Mouse (Mus musculus) induced T-regulatory cell, adult 2 months (primary cell): ENCODE data around the gene Gm20388.

Source experiments
- DNase-seq: peaks from one replicate; pipeline ENCODE4 v3.0.0-alpha.2; 2012; ENCODE audit warnings: low read depth

Gm20388 gene

DNA sequence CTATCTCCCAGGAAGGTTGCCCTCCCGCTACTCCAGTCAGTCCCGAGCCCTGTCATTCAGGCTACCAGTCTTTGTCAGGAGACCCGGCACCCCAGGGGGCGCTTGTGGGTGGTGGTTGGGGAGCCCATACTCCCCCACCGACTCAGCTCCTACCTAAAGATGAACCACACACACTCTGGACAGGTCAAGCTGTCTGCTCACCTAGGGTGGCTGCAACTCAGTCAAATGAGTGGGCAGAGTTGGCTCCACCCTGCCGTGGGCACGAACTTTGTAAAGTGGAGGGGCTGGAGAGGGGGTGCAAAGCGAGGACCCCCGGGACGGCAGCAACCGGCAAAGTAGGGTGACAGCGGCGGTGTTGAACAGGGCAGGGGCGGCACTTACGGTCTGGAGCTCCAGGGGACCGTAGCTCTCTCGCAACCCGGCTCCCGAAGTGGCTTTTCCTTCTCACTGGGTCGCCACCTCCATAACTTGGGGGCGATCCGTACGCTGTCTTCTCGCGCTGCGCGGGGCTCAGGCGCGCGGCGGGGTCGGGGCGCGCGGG, 2766.9 kb downstream of the Gm20388 start:
- peak; percentile 26 for DNase-seq

DNA sequence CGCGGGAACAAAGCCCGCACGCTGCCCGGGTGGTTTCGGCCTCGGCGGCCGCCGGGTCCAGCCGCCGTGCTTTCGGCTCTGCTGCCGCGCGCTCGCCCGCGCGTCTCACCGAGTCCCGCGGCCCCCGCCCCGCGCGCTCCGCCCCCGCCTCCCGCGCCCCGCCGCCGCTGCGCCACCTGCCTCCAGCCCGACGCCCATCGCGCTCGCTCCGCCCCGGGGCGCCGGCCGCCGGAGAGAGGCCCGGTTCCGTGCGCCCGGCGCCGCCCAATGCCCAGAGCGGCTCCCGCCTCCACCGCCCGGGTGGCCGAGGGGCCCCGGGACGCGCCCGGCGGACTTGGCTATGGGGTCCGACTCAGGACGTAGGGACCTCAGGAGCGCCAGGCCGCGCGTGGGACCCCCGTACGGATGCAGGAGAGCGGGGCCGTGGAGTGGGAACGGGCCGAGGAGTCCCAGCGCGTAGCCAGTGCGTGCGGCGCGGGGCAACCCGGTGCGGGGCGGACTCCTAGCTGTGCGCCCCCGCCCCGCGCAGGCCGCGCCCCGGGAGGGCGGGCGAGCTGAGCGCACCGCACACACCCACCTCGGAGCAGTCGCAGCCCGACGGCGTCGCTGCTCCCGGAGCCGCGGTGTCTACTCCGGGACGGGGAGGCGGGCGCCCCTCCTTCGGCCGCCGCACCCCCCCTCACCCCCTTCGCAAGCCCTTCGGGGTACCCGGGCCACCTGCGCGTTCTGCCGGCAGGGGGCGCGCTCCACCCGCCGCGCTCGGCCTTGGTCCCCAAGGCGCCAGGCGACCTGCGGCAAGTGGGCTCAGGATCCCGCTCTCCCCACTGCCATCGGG, 2767.6 kb downstream of the Gm20388 start:
- DNase-seq = peak; percentile 76

DNA sequence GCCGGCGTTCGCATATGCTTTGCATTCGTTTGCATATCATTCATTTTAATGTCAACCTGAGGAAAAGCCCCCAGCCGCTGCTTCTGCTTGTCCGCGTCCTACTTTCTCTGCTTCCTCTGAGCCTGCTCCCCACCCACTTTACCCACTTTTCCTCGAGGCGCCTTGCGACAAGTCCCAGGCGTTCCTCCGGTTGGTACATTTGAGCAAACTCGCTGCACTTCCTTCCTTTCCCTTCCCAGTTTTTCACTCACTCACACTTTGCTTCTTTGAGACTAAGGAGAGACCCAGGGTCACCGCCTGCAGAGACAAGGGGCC, 2768.2 kb downstream of the Gm20388 start:
- no peak for DNase-seq

DNA sequence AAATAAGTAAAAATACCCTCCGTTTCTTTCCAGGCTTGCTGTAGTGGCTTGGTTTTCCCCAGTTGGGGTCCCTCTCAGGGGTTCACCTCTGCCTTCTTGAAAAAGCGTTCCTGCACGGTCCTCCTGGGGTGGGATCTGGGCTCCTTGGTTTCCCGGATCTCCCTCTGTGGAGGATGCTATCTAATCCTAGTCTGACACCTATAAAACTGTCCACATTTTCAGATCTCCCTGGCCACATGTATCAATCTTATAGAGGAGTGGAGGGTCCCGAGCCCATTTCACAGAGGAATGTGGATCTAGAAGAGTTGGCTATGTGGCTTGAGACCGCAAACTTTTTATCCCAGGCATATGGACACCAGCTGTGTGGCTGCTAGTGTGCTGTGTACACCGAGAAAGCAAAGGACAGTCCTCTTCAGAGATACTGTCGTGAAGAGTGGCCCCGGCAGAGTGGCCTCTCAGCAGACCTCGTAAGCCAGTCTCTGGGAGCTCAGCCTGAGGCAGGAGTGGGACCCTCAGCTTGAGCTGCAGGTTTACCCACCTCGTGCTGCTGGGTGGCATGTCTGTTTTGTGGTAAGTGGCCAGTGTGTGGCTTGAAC, 2768.8 kb downstream of the Gm20388 start:
- no peak for DNase-seq

DNA sequence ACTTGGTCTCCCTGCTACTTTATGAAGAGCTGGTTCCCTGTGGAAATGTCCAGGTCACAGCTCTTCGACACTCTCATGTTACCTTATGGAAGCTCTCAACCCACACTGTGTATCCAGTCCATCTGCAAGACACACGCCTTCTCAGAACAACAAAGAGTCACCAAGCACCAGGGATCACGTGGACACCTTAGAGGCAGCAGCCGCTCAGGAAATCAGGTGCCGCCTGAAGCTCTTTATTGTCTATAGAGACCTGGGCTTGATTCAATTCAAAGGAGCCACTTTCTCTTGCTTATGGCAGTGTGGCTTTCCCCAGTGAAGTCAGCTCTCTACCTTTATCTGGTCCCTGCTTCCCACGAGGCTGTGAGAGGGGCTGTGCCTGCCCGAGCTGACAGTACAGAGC, 2769.5 kb downstream of the Gm20388 start:
- DNase-seq = no peak

DNA sequence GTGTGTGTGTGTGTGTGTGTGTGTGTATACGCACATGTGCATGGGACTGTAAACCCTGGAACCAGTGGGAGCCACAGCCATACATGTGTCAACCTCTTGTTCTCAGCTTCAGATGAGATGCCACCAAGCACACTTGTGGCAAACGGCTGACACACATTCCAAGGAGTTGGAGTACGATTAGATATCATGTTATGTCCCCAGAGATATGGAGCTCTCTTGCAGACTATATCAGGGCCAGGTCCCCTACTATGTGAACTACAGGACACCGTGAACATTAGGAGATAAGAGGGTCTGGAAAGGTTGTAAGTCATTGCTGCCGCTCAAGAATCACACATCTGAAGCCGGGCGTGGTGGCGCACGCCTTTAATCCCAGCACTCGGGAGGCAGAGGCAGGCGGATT, 2772.2 kb downstream of the Gm20388 start:
- no peak for DNase-seq

DNA sequence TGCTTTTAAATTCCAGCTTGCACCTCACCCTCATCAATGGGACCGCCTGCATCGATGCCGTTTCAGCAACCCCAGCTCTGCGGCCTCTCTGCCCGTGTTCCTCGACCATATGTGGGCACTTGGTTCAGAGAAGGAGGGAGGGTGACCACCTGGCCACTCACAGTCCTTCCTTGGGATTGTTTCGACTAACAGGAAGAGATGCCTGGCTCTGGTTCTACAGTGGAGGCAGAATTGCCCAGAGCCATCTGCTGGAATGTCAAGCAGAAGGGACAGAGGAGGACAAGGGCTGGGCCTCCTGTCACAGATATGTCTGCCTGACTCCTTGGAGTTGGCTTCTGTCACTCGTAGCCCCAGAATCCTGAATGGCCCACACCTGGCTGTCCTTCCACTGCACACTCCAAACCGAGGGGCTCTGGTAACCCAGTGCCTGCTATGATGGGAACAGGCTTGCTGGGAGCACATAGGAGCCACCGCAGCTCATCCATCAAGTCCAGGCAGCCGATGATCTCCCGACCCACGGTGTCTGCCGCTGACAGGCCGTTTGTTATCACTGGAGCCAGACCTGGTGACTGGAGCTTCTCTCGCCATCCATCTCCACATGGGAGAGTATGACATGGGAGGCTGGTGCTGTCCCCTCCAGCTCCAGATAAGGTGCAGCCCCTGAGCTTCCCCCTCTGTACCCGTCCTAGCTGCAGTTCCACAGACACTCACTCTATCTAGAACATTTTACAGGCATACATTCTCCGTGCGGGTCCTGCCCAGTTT, 2774.6 kb downstream of the Gm20388 start:
- DNase-seq = no peak

DNA sequence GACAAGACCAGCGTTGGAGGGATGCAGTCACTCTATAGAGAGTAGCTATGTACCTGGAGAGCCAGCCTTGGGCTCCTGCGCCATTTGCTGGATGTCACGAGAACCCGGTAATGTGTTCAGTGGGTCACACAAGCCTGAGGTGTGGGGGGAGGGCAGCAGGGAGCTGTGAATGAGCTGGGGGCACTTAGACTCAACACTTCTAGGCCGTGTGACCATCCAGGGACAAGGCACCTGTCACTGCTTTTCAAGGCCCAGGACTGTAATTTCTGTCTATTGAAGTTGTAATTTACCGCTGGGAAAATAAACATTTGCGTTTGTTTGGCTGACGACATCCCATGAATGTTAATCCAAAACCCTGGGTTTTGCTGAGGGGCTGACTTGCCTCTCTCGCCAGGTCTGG, 2776.2 kb downstream of the Gm20388 start:
- no peak for DNase-seq

DNA sequence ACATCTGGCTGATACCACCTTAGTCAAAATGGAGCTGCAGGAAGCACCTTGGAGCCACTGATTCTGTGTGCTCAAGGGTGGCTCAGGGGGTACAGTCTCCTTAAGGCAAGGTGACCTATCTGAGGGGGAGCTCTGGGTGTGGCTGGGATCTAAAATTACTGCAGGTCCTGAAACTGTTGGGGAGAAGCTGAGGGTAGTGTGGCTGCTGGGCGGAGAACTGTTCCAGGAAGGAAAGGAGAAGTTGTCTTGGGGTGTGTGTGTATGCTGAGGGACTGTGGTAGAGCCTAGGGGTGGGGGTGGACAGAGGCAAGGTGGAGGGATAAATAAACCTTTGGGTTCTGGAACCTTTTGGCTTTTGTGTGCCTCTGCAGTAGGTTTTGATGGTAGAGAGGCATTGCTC, 2778.7 kb downstream of the Gm20388 start:
- DNase-seq = no peak

DNA sequence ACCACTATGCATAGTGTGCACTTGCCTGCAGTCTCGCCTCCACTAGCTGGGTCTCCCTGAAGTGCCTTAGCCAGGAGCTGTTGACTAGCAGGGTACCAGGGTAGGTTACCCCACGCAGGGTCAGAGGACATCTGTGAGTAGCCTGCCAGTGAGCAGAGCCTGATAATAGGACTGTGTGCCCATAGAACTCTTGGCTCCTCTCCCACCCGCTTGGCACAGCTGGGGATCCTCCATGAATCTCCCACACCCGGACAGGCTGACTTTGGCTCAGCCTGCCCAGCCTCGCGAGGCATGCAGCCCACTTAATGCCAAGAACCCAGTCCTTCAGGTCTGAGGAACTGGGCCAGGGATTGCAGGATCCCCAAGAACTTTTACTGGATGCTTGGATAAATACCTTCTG, 2780.4 kb downstream of the Gm20388 start:
- no peak for DNase-seq

DNA sequence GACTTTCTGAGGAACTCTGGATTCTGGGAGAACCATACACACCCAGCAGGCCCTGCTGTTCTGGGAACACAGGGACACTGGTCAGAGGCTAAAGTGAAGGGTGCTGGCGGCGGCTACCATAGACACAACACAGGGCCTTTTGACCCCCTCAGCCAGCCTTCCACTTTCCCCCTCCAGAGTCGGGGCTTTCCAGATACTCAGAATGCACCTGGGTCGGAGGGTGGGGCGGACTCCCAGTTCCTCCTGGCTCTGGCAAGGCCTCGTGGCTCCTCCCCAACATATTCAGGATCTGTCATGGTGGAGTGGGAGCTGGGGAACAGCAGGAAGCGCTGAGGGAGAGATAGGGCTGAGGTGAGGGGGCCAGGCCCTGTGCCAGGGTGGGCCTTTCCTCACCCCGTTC, 2781.5 kb downstream of the Gm20388 start:
- no peak for DNase-seq

DNA sequence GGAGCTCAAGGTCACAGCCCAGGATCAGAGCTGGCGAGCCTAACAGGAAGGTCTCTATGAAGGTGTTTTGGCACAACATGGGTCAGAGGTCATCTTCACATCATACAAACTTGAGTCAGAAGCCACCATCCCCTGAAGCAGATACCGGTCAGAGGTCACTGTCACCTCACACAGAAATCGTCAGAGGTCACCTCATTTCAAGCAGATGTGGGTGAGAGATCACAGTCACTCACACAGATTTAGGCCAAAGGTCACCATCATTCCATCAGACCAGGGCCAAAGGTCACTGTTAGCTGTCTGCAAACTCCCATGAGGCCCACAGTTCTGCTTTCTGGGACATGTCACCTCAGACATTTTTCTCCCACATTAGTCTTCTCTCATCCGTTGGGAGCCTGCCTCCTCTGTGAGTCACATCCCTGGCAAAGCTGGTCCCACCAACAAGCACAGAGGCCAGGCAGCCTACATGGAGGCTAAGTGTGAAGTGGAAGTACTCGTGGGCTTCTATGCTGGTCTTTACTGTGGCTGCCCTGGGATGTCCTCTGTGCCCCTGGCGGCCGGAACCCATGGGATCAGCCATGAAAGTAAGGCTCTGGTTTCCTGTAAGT, 2784.9 kb downstream of the Gm20388 start:
- DNase-seq = no peak

DNA sequence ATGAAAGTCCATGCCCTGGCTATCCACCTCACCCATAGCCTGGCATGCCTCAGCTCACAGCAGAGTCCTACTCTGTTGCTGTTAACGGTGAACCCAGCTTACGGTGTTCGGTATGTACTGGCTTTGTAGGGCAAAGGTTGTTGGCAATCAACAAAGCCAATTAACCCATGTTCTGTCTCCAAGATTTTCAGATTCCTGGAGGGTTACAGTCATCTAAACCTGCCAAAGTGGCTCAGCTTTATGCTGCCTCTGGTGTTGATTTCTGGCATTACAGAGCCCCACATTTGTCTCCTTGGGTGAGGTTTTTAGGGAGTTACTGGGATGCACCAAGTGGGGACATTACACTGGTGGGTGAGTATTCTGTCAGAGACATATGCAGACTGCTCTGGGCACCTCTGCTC, 2786.5 kb downstream of the Gm20388 start:
- peak; percentile 35 for DNase-seq

DNA sequence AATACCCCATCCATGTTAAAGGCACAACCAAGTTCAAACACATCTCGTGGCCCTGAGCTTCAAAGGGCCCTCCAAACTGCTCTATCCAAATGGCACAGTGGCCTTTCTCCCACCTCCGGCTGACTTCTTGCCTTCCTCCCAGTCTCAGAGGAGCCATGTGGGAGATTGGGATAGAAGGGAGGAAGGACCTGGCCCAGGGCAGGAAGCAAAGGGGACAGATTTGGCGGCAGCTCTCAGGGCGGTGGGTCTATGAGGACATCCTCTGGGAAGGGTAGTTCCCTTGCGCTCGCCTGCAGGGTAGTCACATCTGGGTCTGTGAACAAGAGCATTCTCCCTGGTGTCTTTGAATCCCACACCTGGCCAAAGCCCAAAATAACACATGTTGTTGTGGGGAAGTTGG, 2786.9 kb downstream of the Gm20388 start:
- DNase-seq = no peak

DNA sequence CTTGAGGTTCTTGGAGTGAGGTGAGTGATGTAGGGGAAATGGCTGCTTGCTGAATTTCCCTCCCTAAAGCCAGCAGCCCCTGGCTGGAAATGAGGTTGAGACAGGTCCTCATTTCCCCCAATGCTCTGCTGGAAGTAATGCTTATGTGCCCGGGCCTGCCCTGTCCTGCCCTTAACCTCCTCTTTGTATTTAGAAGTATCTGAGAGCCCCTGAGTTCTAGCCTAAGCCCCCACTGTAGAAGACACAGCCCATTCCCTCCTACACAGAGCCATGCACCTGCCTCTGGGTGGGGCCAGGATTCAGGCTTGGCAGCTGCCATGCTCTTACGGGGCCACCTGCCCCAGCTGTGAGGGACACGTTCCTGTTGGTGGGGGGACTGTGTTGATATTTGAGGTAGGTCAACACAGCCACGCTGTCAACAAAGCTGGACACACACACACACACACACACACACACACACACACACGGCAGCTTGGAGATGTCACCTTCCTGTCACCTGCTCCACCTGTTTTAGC, 2787.7 kb downstream of the Gm20388 start:
- no peak for DNase-seq

DNA sequence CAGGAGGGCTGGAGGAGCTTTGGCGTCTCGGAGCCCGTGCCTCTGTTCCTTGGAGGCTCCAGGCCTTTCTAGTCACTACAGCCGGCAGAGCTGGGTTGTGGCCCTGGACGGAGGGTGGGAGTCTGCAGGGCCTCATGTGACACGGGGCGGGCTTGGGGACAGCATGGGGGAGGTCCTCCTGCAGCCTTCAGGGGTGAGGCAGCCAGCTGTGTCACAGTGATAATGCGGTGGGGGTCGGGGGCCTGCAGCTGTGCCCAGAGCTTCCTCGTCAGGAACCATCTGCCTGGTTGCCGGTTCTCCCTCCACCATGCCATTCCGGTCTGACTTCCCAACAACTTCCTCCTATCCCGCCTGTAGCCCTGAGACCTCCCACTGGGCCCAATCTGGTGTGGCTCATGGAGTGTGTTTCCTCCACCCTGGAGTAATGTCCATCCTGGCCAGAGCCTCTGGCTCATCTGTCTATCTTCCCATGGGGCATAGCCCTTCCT, 2788.4 kb downstream of the Gm20388 start, which contains the start of gene Cbfa2t3:
Cbfa2t3 (minus strand) TSS at position 105 of the 488 bp plus-strand sequence.
- DNase-seq = no peak

DNA sequence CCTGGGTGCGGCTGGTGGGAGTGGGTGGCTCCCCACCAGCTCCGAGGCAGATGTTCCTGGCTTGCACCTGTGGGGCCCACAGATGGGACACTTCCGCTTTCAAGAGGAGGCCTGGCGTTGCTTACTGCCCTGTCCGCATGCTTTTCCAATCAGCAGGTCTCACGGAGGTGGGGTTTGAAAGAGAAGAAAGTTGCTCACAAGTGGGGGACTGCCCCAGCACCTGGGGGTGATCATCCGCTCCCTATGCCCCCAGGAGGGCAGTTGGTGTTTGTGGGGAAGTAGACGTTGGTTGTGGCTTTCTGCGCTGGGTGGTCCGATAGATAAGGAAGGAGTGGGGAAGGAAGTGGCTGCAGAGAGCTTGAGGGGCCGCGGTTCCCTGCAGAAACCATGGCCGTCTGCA, 2790.0 kb downstream of the Gm20388 start:
- no peak for DNase-seq

DNA sequence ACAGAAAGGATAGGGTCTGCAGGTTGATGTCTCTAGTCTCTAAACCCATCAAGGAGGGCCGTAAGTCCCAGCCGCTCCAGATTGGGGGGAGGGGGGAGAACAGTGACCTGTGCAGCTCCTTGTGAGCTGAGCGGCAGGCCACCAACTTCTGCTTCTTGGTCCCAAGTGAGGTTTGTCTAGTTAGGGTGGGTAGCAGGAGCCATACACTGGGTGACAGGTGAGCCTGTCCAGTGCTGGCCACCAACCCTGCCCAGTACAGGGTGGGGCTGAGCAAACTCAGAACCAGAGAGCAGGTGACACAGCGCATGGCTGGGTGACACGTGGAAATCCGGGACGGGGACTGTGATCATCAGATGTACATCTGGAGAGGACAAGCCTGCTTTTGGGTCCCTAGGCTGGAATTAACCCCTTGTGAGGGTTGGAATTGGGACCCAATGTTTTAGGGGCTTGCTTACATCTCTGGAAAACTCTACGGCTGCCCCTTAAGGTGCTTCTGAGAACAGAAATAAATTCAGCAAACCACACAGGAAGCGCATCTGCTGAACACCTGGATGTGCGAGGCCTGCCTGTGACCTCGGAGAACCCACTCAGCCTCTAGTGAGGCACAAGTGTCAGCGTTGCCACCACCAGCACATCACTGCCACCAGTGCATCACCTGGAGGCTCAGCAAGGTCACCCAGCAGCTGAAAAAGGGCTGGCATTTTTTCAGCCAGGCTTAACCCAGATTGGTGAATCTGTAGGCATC, 2791.0 kb downstream of the Gm20388 start:
- DNase-seq = peak; percentile 65

DNA sequence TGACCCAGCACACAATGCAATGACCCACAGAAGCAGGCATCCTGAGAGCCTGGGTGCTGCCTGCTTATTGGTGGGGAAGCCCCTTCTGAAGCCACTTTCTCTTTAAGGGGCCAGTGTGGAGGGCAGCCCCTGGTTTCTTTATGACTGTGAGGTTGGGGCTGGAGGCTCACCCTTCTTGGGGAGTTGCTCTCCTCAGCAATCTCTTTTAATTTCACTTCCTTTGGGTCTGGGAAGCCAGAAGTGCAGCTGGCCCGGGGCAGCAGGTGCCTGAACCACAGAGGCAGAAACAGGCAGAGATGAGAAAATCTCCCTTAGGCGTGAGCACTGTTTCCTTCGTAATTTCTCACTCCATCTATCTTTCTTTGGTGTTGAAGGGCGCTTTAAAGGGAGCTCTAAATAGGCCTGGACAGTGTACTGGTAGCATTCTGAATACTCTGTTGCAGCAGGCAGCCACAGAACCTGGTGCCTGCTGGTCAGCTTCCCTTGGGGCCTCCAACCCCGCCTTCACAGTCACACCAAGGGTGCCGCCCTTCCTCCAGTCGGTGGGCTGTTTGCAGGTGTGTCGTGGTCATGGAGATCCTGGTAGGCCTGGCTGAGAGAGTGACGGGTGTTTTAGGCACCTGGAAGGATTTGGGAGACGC, 2791.8 kb downstream of the Gm20388 start:
- DNase-seq = no peak

DNA sequence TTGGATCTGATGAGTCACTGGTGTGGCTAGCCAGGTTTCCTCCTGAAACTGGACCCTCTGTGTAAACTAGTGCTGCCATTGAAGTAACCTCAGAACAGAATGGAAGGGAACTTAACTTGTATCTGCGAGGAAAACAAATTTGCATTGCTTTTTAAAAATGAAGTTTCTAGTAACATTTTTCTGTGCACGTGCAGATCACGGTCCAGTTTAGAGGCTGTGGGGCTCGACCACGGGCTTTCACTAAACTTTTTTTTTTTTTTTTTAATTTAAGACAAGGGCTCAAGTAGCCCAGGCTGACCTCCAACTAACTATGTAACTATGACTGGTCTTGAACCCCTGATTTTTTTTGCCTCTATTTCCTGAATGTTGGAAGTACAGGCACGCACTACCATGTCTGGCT, 2792.3 kb downstream of the Gm20388 start:
- no peak for DNase-seq

DNA sequence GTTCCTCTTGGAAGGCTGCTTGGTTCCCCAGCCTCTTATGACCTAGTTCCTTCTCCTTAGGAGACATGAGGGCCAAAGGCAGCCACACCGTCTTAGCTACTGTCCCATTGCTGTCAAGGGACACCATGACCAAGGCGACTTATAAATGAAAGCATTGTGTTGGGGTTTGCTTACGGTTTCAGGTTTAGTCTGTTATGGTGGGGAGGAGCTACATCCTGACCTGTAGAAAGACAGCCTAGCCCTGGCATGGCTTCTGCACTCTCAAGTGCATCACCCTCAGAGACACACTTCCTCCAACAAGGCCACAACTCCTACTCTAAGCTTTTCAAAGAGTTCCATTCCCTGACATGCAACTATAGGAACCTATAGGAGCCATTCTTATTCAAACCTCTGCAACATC, 2794.0 kb downstream of the Gm20388 start:
- peak; percentile 58 for DNase-seq
